Mouse (Mus musculus): ENCODE measurements at regions not wholly inside any gene's neighbourhood (a gene's known extent, or its start where the extent isn't known, plus 50 kb on each side); places are given as distances from the start of the nearest gene placed in this dataset.

GRCm38 (mm10) chr12:35308537-35308936 is 226.3 kb downstream of the Ahr start:
- DNase-seq (ENCODE audit: extremely low spot score in 1 of 2, low spot score in 2 of 2): no peak
- no peak overlapping the region for H3K4me3 ChIP-seq
- H3K27ac ChIP-seq: no peak overlapping the region
- intact Hi-C loops (cut with DNase I): loop anchor here (2.0 to 5.0 kb wide), 2 partner anchors 224 to 524 kb away; no protein-coding TSS in a partner anchor
- peak; percentile 71 for TF ChIP-seq CTCF (IDR thresholded peaks at IDR 0.05)

- no peak for DNase-seq (ENCODE audit: extremely low spot score in 1 of 2, low spot score in 2 of 2)
- TF ChIP-seq CTCF (IDR thresholded peaks at IDR 0.05): no peak
- Histone ChIP-seq H3K27ac (no peak overlapping the region), H3K4me3 (no peak overlapping the region)
- intact Hi-C loops (cut with DNase I): no loop called here
These were observed 230.8 kb downstream of the Ahr start for GRCm38 (mm10) chr12:35303764-35304717.

GRCm38 (mm10) chr12:35303188-35303587 is 231.7 kb downstream of the Ahr start:
- DNase-seq (ENCODE audit: extremely low spot score in 1 of 2, low spot score in 2 of 2): no peak
- no peak for TF ChIP-seq CTCF (IDR thresholded peaks at IDR 0.05)
- intact Hi-C loops (cut with DNase I): no loop called here
- H3K27ac ChIP-seq: no peak overlapping the region
- H3K4me3 ChIP-seq: no peak overlapping the region

GRCm38 (mm10) chr12:35294668-35295067 is 240.2 kb downstream of the Ahr start:
- intact Hi-C loops (cut with DNase I): no loop called here
- Histone ChIP-seq H3K27ac (no peak overlapping the region), H3K4me3 (no peak overlapping the region)
- TF ChIP-seq CTCF (IDR thresholded peaks at IDR 0.05): no peak
- DNase-seq (ENCODE audit: extremely low spot score in 1 of 2, low spot score in 2 of 2): no peak

- intact Hi-C loops (cut with DNase I): no loop called here
These were observed 241.3 kb downstream of the Ahr start for GRCm38 (mm10) chr12:35293566-35293965.

GRCm38 (mm10) chr12:35291941-35292341 is 242.9 kb downstream of the Ahr start:
- no peak overlapping the region for H3K27ac ChIP-seq
- H3K4me3 ChIP-seq: no peak overlapping the region
- no peak for DNase-seq (ENCODE audit: extremely low spot score in 1 of 2, low spot score in 2 of 2)
- intact Hi-C loops (cut with DNase I): no loop called here
- no peak for TF ChIP-seq CTCF (IDR thresholded peaks at IDR 0.05)

More at GRCm38 (mm10) chr12:35293566-35293965, 241.3 kb downstream of the Ahr start:
- Histone ChIP-seq H3K4me3 (no peak overlapping the region), H3K27ac (no peak overlapping the region)
- DNase-seq (ENCODE audit: extremely low spot score in 1 of 2, low spot score in 2 of 2): no peak
- TF ChIP-seq CTCF (IDR thresholded peaks at IDR 0.05): no peak

GRCm38 (mm10) chr12:35287974-35288373 is 241.0 kb downstream of the Snx13 start:
- Histone ChIP-seq H3K27ac (no peak overlapping the region), H3K4me3 (no peak overlapping the region)
- intact Hi-C loops (cut with DNase I): no loop called here
- no peak for TF ChIP-seq CTCF (IDR thresholded peaks at IDR 0.05)
- no peak for DNase-seq (ENCODE audit: extremely low spot score in 1 of 2, low spot score in 2 of 2)

- no peak overlapping the region for H3K4me3 ChIP-seq
- no peak for TF ChIP-seq CTCF (IDR thresholded peaks at IDR 0.05)
- intact Hi-C loops (cut with DNase I): no loop called here
- no peak overlapping the region for H3K27ac ChIP-seq
- no peak for DNase-seq (ENCODE audit: extremely low spot score in 1 of 2, low spot score in 2 of 2)
These were observed 240.6 kb downstream of the Snx13 start for GRCm38 (mm10) chr12:35287570-35287969.

- H3K27ac ChIP-seq: no peak overlapping the region
- no peak overlapping the region for H3K4me3 ChIP-seq
- no peak for TF ChIP-seq CTCF (IDR thresholded peaks at IDR 0.05)
- no peak for DNase-seq (ENCODE audit: extremely low spot score in 1 of 2, low spot score in 2 of 2)
- intact Hi-C loops (cut with DNase I): no loop called here
These were observed 240.1 kb downstream of the Snx13 start for GRCm38 (mm10) chr12:35286974-35287553.

GRCm38 (mm10) chr12:35284345-35284744 is 237.4 kb downstream of the Snx13 start:
- H3K4me3 ChIP-seq: no peak overlapping the region
- TF ChIP-seq CTCF (IDR thresholded peaks at IDR 0.05): no peak
- DNase-seq (ENCODE audit: extremely low spot score in 1 of 2, low spot score in 2 of 2): no peak
- no peak overlapping the region for H3K27ac ChIP-seq
- intact Hi-C loops (cut with DNase I): no loop called here

GRCm38 (mm10) chr12:35283925-35284324 is 236.9 kb downstream of the Snx13 start:
- Histone ChIP-seq H3K27ac (no peak overlapping the region), H3K4me3 (no peak overlapping the region)
- TF ChIP-seq CTCF (IDR thresholded peaks at IDR 0.05): no peak
- intact Hi-C loops (cut with DNase I): no loop called here
- DNase-seq (ENCODE audit: extremely low spot score in 1 of 2, low spot score in 2 of 2): no peak

- no peak for DNase-seq (ENCODE audit: extremely low spot score in 1 of 2, low spot score in 2 of 2)
- no peak overlapping the region for H3K27ac ChIP-seq
- no peak overlapping the region for H3K4me3 ChIP-seq
- TF ChIP-seq CTCF (IDR thresholded peaks at IDR 0.05): no peak
- intact Hi-C loops (cut with DNase I): no loop called here
These were observed 236.4 kb downstream of the Snx13 start for GRCm38 (mm10) chr12:35283407-35283806.
